Mouse (Mus musculus): ENCODE measurements around the gene Nectin2.

Gene Nectin2

DNA sequence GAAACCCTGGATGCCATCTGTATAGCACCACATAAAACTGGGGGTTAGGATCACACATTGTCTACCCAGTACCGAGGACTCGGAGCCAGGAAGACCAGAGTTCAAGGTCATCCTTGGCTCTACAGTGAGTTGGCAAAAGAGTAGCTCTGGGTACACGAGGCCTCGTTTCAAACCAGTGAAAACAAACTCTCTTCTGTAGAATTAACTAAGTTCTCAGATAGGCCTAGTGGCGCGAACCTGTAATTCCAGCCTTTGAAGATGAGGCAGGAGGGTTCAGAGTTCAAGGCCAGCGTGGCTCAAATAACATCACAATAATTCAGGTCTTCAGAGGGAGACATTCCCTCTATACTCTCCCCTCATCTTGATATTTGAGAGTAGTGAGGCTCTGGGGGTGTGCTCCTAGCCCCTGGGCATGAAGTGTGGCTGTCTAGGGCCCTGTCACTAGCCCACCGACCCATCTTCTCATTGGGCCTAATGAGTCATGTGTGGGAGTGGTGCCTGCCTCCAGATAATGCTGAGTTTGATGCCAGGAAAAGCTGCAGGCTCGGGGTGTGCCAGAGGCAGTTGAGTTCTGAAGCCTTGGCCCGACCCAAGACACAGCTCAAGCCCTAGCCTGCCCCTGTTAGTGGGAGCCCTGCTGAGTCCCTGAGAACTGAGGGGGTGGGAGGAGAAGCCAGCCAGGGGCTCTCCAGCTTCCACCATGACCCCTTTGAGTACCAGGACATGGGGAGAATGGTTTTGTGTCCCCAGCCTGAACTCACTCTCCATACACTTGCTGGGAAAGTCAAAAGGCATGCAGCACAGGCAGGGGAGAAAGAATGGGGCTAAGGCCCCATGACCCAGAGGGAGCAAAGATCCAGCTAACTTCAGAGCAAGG, 55.7 kb downstream of the Nectin2 start:
- TF ChIP-seq GATA4 (IDR thresholded peaks at IDR 0.05; ENCODE audit: insufficient replicate concordance, low read length): no peak

DNA sequence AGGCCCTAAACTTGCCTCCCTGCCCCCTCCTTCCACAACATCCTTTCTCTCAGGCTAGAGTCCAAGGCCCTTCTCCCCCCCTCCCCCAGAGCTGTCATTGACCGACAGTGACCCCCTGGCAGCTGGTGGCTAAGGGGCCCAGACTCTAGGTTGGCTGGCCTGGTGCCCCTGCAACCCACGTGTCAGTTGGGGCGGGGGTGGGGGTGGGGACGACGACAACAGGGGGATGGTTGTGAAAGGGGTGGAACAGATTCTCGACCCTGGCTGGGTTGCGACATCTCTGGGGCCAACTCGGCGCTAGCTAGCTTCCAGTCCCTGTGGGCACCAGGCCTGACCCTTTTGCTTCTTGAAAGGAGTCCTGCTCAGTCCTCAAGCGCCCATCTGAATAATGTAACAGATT, 56.9 kb downstream of the Nectin2 start:
- TF ChIP-seq GATA4 (IDR thresholded peaks at IDR 0.05; ENCODE audit: insufficient replicate concordance, low read length): no peak

DNA sequence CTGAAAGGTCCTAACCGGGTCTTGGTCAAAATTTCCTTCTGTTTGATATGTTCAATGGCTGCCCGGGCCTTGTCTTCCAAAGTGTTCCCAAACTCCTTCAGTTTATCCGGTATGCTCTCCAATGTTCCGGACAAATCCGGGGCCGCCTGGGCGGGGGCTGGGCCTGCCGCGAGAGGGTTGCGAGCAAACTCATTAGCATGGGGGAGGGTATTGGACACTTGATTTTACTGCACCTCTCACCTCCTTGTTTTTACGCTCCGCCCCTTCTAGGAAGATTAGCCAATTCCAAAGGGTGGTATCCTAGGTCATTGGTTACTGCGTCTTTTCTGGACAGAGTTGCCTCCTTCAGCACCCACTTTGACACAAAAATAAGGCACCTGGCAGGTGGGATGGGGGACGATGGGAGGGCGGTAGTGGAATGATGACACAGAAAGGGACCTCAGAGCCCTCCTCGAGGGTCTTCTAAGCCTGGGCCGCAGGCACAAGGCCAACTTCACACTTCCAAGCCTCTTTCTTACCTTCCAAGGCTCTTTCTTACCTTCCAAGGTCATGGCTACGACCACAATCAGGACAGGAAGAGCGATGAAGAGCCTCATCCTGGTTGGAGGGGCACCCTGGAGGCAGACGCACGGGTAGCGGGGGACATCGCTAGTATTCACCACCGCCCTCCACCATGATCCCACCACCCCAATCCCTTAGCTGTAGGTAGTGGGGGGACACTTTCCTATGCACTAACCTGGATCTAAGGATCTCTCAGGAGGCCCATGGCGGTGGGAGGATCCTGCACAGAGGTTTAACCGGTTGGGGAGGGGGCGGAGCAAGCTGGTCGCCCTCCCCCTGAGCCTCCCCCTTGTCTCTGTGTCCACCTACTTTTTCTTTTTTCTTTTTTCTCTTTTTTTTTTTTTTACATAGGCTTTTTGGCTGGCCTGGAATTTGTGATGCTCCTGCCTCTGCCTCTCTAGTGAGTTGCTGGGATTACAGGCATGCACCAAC, 58.1 kb downstream of the Nectin2 start, which contains the start of gene Apoc1:
Apoc1 (minus strand) TSS at position 788 of the 993 bp plus-strand sequence.
- TF ChIP-seq GATA4 (IDR thresholded peaks at IDR 0.05; ENCODE audit: insufficient replicate concordance, low read length): no peak

DNA sequence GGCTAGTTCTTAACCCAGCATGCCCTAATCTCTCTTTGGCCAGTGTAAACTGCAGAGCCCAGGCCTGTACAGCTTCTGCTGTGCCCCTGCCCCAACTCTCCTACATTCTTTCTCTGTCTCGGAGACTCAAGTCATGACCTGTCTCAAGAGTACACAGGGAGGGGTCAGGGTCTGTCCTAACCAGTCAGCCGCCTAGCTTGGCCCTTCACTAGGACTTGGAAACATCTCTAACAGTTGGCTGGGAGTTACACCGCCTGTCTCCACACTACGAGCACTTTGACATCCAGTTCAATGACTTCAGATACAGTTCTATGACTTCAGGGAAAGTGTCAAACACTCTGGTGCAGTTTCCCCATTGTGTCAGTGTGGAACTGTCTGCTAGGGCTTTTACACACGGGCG, 58.8 kb downstream of the Nectin2 start:
- no peak for TF ChIP-seq GATA4 (IDR thresholded peaks at IDR 0.05; ENCODE audit: insufficient replicate concordance, low read length)

DNA sequence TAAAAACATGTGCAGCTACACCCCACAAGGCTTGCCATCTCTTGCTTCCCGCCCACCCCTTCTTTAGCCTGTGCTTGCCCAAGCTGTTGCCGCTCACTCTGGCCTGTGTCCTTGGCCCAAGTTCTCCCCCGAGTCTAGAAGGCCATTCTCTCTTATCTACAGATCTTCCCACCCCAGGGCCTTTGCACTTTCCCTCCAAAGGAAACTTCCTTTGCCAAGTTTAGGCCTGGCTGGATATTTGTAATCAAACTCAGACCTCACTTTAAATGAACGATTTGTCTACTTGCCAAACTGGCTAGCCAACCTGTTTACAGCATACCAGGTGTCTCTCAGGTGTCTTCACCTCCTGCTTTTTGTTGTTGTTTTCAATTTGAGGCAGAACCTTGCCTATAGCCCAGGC, 59.4 kb downstream of the Nectin2 start:
- TF ChIP-seq GATA4 (IDR thresholded peaks at IDR 0.05; ENCODE audit: insufficient replicate concordance, low read length): peak; percentile 82; the same call in 1 of the 2 replicates

DNA sequence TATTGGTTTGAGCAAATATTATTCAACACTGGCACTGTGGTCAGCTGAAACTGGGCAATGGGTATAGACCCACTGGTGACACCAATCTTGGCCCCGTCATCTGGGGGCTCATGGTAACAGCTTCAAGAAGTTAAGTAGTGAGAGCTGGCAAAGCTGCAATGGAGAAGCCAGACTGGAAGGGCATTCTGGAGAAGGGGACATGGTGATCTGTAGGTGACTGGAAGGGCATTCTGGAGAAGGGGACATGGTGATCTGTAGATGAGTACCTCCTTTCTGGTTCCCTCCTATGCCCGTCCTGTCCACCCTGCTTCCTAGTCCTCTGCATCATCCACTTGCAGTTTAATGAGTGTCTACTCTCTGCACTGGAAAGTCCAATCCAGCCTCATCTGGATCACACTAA, 61.7 kb downstream of the Nectin2 start:
- TF ChIP-seq GATA4 (IDR thresholded peaks at IDR 0.05; ENCODE audit: insufficient replicate concordance, low read length): no peak

DNA sequence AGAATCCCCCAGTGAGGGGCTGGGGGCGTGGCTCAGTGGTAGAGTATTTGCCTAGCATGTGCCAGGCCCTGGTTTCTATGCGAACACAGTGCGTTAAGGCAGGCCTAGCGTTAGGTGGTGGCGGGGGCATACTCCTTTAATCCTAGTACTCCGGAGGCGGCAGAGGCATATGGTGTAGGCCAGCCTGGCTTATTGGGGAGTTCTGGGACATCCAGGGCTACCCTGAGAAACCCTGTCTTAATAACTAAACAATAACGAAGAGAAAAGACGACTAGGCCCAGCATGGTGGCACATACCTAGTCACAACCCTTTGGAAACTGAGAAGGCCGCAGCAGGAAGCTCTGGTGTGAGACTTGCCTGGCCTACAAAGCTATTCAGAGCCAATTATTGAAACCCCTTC, 62.2 kb downstream of the Nectin2 start:
- no peak for TF ChIP-seq GATA4 (IDR thresholded peaks at IDR 0.05; ENCODE audit: insufficient replicate concordance, low read length)

DNA sequence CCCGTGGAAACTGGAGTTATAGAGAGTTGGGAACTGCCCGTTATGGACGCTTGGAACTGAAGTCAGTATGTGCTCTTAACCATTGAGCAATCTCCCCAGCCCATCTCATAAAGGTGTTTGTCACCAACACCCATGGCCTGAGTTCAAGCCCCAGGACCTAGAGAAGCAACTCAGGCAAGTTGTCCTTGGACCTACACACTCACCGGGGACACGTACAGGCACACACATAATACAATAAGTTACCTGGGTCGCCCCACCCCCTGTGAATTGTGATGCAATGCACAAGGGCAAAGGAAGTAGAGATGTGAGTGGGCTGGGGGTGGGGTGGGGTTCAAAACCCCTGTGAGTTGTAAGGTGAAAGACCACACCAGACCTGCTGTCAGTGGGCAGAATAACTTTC, 63.8 kb downstream of the Nectin2 start:
- TF ChIP-seq GATA4 (IDR thresholded peaks at IDR 0.05; ENCODE audit: insufficient replicate concordance, low read length): no peak

DNA sequence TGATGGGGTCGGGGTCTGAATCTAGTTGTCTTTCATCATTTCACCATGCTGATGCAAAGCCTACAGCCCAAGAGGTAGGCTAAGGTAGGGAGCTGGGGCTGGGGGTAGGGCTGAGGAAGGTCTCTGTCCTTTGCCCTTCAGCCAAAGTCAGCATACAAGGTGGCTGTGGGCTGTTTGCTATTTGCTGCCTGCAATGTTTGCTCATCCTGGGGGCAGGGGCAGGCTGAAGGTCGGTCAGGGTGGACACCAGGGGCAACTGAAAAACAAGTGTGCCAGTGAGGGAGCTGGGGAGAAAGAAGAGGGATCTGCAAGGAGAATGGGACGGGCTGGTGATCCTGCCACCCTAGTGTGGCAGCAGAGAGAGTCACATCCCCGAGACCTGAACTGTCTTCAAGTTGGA, 64.9 kb downstream of the Nectin2 start:
- no peak for TF ChIP-seq GATA4 (IDR thresholded peaks at IDR 0.05; ENCODE audit: insufficient replicate concordance, low read length)

DNA sequence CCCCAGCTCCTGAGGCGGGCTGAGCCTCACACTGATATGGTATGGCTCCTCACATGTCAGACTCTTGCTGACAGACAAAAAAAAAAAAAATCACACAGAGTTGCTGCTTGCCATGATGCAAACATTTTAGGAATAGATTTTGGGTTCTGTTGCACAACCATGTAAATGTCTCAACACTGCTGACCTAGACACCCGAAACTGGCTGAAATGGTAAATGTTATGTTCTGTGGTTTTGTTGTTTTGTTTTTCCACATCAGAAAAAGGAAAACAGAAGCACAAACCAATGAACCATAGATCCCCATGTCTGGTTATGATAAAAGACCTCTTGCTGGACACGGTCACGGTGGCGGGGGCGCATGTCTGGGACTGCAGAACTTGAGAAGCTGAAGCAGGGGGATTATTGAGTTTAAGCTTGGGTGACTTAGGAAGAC, 66.5 kb downstream of the Nectin2 start:
- TF ChIP-seq GATA4 (IDR thresholded peaks at IDR 0.05; ENCODE audit: insufficient replicate concordance, low read length): no peak

DNA sequence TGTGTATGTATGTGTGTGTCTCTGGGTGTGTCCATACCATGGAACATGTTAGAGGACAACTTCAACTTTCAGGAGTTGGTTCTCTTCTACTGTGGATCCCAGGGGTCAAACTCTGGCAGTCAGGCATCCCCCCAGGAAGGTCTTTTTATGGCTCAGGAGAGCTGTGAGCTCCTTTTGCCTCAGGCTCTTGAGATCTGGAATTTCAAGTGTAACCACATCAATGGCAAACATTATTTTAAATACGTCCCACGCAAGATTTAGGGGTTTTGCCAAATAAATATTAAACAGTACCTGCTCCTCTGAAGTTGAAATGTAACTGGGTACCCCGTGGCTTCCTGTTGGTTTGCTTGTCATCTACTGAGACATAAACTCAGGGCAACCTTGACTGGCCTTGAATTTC, 67.3 kb downstream of the Nectin2 start:
- no peak for TF ChIP-seq GATA4 (IDR thresholded peaks at IDR 0.05; ENCODE audit: insufficient replicate concordance, low read length)

DNA sequence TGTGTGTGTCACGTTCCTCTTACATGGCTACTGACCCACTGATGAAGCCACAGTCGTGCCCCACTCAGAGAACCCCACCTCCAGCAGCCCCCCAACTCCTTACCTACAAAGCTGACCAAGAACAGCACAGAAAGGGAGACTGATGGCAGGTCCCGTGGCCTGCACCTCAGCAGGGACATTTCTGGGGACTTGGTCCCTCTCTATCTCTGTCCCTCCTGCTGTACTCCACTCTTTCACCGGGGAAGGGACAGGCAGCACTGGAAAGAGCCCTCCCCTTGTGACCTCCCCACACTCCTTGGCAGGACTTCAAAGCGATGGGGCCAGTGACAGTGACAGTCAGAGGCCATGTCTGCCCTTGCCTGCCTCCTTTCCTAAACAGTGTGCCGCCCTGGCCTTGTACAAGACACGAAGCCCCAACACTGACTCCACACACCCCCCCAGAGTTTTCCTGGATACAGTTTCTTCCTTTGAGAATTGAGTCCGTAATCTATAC, 69.0 kb downstream of the Nectin2 start, which contains the start of the genes Gm44805 and Apoc4:
Gm44805 (minus strand) TSS at position 222 of the 493 bp plus-strand sequence.
Apoc4 (minus strand) TSS at position 278 of the 493 bp plus-strand sequence.
- TF ChIP-seq GATA4 (IDR thresholded peaks at IDR 0.05; ENCODE audit: insufficient replicate concordance, low read length): peak; percentile 18; the same call in 1 of the 2 replicates

DNA sequence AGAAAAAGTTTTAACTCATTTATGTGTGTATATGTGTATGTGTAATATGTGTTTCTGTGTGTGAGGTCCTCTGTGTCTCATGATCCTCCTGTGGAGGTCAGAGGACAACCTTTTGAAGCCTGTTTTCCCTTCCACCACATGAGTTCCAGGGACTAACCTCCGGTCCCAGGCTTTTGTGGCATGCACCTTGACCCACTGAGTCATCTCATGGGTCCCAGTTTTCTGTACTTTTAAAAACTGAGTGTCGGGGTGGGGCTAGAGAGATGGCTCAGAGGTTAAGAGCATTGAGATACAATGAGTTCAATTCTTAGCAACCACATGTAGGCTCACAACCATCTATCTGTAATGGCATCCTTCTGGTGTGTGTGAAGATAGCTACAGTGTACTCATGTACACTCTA, 69.6 kb downstream of the Nectin2 start:
- TF ChIP-seq GATA4 (IDR thresholded peaks at IDR 0.05; ENCODE audit: insufficient replicate concordance, low read length): no peak

DNA sequence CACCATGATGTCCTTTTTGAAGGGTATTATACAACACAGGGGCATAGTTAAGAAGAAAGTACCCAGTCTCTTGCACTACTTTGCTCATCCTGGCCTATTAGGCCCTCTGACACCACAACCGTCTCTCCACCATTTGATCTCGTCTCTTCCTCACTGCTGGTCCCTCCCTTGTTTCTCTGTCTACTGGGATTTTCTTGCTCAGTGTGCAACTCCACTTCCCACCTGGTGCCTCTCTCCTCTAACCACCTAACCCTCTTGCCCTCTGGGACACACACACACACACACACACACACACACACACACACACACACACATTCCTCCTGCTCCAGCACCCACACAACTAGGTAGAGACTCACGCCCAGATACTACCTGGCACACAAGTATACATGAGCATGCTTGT, 71.4 kb downstream of the Nectin2 start:
- no peak for TF ChIP-seq GATA4 (IDR thresholded peaks at IDR 0.05; ENCODE audit: insufficient replicate concordance, low read length)

DNA sequence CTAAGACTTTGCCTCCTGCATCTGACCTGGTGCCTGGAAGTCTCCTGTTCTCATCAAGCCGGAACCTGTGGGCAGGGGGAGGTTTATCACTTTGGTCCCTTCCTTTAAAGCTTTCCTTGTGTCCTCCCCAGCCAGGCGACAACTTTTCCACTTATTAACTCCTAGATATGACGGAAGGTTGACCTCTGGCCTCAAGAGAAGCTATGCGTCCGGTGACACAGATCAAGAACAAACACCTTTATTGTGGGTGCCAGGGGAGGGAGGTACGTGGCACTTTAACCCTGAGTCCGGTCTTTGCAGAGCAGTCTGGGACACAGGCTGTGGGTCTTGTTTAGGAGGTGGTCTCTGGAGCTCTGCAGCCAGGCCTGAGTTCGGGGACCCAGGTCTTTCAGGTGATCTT, 72.4 kb downstream of the Nectin2 start, which contains the start of gene Apoc2:
Apoc2 (minus strand) TSS at position 70 of the 400 bp plus-strand sequence.
- no peak for TF ChIP-seq GATA4 (IDR thresholded peaks at IDR 0.05; ENCODE audit: insufficient replicate concordance, low read length)

Data from liver, adult (tissue).